Mouse (Mus musculus) liver, adult 2 months (tissue): ENCODE measurements around the gene Dysf. TPM values are rescaled to one million over a fixed set of nuclear protein-coding genes. Genes with fewer than 3 reads are reported as not detected.

Experiments
- DNase-seq: peaks from one replicate; pipeline ENCODE4 v3.0.0-alpha.2; 2011; ENCODE audit warnings: low read depth, low spot score; ENCODE audit errors: extremely low read depth
- H3K27ac ChIP-seq: fragments of 200-500 bp; replicated peaks from 2 replicates; pipeline ENCODE4 v1.5.1; 2012; ENCODE audit warnings: low read depth, mild to moderate bottlenecking, control low read depth, inconsistent platforms, low read length; ENCODE audit not compliant: insufficient read depth
- H3K27me3 ChIP-seq: fragments of 200-500 bp; 2 replicates; pipeline ENCODE4 v1.6.1; 2012; ENCODE audit warnings: mild to moderate bottlenecking, moderate library complexity, low read length, inconsistent platforms; ENCODE audit not compliant: control insufficient read depth, insufficient read depth
- H3K36me3 ChIP-seq: fragments of 200-500 bp; 2 replicates; pipeline ENCODE4 v1.6.1; 2012; ENCODE audit warnings: low read length, inconsistent platforms; ENCODE audit not compliant: control insufficient read depth, insufficient read depth
- H3K4me1 ChIP-seq: fragments of 200-500 bp; 2 replicates; pipeline ENCODE4 v1.6.1; 2011; ENCODE audit warnings: low read length; ENCODE audit not compliant: control insufficient read depth, insufficient read depth
- H3K4me3 ChIP-seq: fragments of 200-500 bp; 2 replicates; pipeline ENCODE4 v1.5.1; 2011; ENCODE audit warnings: low read depth, mild to moderate bottlenecking, control low read depth, low read length, moderate library complexity; ENCODE audit not compliant: insufficient read depth
- H3K79me2 ChIP-seq: fragments of 200-500 bp; 2 replicates; pipeline ENCODE4 v1.6.1; 2012; ENCODE audit warnings: inconsistent platforms, mild to moderate bottlenecking, low read length, moderate library complexity; ENCODE audit not compliant: control insufficient read depth, insufficient read depth
- H3K9ac ChIP-seq: fragments of 200-500 bp; 2 replicates; pipeline ENCODE4 v1.6.1; 2012; ENCODE audit warnings: low read depth, mild to moderate bottlenecking, control low read depth, inconsistent platforms, low read length
- CTCF ChIP-seq: fragments of 200-500 bp; IDR thresholded peaks from 2 replicates; pipeline ENCODE4 v1.5.1; 2011; ENCODE audit warnings: low read depth, low read length, control low read depth
- POLR2A ChIP-seq: fragments of 200-500 bp; IDR thresholded peaks from 2 replicates; pipeline ENCODE4 v1.6.1; 2011; ENCODE audit warnings: low read length, control low read depth; ENCODE audit not compliant: insufficient read depth; ENCODE audit errors: extremely low read depth
- WGBS: fragments of 180-500 bp; shearing (Covaris S2); methylation state at CpG from one replicate; pipeline ENCODE4 v1.1.7; 2018; 5-methylcytosine and 5-hydroxymethylcytosine counted together
- polyA plus RNA-seq: library from polyadenylated mRNA; depleted of rRNA; stranded (reverse); fragments of >200 nt; gene quantifications from 2 replicates; pipeline ENCODE4 v1.2.3, GENCODE M21; 2012
- total RNA-seq: library from RNA; depleted of rRNA; stranded (reverse); fragments of >200 nt; gene quantifications from 2 replicates; pipeline ENCODE4 v1.2.3, GENCODE M21; 2014

Gene Dysf
- total and polyA plus RNA-seq, 2 experiments: 2.4 to 3.3 TPM

- 91% methylated on average over 7 of the region's 7 CpGs for WGBS
- Histone ChIP-seq H3K9ac (no peak overlapping the region), H3K4me1 (peaks cover 2% of the 10 kb centered on the region), H3K27ac (no peak overlapping the region), H3K4me3 (no peak overlapping the region), H3K79me2 (no peaks in the 10 kb centered on the region), H3K36me3 (no peaks in the 10 kb centered on the region), H3K27me3 (no peaks in the 10 kb centered on the region)
- DNase-seq: no peak
- no peak for TF ChIP-seq CTCF
Measured at GRCm38 (mm10) chr6:84211473-84211872, 203.1 kb downstream of the Dysf start.

GRCm38 (mm10) chr6:84213101-84213500, 204.7 kb downstream of the Dysf start:
- Histone ChIP-seq H3K36me3 (no peaks in the 10 kb centered on the region), H3K4me1 (peaks cover 2% of the 10 kb centered on the region), H3K27ac (no peak overlapping the region), H3K9ac (no peak overlapping the region), H3K79me2 (no peaks in the 10 kb centered on the region), H3K4me3 (no peak overlapping the region), H3K27me3 (no peaks in the 10 kb centered on the region)
- 35% methylated on average over 3 of the region's 3 CpGs for WGBS
- TF ChIP-seq POLR2A: no peak
- DNase-seq: peak; percentile 79

DNA sequence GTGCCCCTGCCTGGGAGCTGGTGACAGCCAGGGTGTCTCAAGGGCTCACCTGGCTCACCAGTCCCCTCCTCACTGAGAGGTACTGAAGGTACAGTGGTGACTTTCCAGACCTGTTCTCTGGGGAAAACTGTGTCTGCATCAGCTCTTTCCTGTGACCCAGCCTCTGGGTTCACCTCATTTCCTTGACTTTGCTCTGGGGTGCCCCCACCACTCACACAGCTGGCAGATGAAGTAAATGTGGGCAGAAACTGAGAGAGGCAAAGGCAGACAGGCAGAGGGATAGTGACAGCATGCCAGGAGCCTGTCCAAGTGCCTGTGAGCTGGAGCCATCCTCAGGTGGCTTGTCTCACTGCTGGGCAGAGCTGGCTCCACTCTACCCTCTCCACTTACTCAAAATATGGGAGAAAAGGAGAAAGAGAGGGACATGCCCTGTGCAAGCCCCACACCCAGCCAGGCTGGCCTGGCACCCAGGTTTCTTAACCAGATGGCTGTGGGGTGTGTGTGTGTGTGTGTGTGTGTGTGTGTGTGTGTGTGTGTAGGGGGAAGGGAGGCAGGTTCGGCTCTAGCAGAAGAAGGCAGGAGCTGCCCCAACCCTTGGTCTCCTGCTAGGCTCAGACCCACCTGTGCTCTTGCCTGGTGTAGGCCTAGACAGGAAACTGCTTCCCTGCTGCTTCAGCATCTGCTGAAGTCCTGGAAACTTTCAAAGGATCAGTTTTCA, 209.0 kb downstream of the Dysf start:
- no peak for TF ChIP-seq CTCF
- TF ChIP-seq POLR2A: no peak
- peaks cover 2% of the 10 kb centered on the region for H3K4me1 ChIP-seq
- H3K27ac ChIP-seq: no peak overlapping the region
- no peaks in the 10 kb centered on the region for H3K27me3 ChIP-seq
- H3K9ac ChIP-seq: no peak overlapping the region
- no peaks in the 10 kb centered on the region for H3K36me3 ChIP-seq
- WGBS: 56% methylated on average over 1 of the region's 1 CpGs
- no peaks in the 10 kb centered on the region for H3K79me2 ChIP-seq
- no peak overlapping the region for H3K4me3 ChIP-seq
- DNase-seq: no peak

DNA sequence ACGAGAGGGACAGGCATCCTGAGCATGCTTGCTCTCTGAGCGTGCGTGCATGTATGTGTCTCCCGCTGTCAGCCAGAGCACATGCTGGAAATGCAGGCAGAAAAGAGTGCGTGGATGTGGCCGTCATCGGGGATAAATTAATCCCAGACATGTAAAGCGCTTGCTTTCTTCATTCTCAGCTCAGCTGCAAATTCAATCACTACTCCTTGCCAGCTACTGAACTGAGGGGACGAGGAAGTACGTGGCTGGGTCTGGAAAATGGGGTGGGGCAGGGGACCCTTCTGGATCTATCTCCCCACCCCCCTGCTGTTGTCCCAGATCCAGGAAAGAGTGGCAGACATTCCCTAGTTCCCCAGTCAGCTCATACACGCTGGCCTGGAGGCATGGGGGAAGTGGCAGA, 210.7 kb downstream of the Dysf start:
- no peak for TF ChIP-seq CTCF
- TF ChIP-seq POLR2A: no peak
- Histone ChIP-seq H3K79me2 (no peaks in the 10 kb centered on the region), H3K27me3 (no peaks in the 10 kb centered on the region), H3K9ac (no peak overlapping the region), H3K36me3 (no peaks in the 10 kb centered on the region), H3K27ac (no peak overlapping the region), H3K4me1 (no peaks in the 10 kb centered on the region), H3K4me3 (no peak overlapping the region)
- WGBS: 86% methylated on average over 11 of the region's 11 CpGs
- no peak for DNase-seq

DNA sequence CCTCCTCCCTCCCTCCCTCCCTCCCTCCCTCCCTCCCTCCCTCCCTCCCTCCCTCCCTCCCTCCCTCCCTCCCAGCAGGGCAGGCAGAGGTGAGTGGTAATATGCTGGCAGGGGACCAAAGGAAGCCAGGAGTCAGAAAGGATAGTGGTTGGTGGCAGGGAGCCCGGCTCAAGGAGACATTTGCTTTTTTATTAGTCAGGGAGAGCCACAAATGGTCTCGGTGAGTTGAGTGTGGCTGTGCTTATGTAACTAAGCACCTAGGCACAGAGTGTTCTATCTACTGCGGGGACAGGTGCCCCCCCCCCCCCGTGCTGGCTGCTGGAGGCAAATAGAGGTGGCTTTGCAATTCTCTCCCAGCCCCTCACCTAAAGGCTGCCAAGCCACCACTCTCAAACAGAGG, 216.5 kb downstream of the Dysf start:
- WGBS: 3% methylated on average over 4 of the region's 4 CpGs
- Histone ChIP-seq H3K27ac (peak overlapping the region; percentile 85), H3K4me1 (peaks cover 8% of the 10 kb centered on the region), H3K4me3 (no peak overlapping the region), H3K27me3 (no peaks in the 10 kb centered on the region), H3K36me3 (no peaks in the 10 kb centered on the region), H3K79me2 (no peaks in the 10 kb centered on the region), H3K9ac (peak overlapping the region; percentile 20; the same call in 1 of the 2 replicates)
- TF ChIP-seq POLR2A: no peak
- TF ChIP-seq CTCF: no peak
- peak; percentile 81 for DNase-seq

- Histone ChIP-seq H3K4me3 (no peak overlapping the region), H3K27ac (peak overlapping the region; percentile 85), H3K4me1 (peaks cover 8% of the 10 kb centered on the region), H3K9ac (peak overlapping the region; percentile 20; the same call in 1 of the 2 replicates), H3K79me2 (no peaks in the 10 kb centered on the region), H3K36me3 (no peaks in the 10 kb centered on the region), H3K27me3 (no peaks in the 10 kb centered on the region)
- peak; percentile 96 for DNase-seq
- TF ChIP-seq POLR2A (no peak), CTCF (no peak)
- 22% methylated on average over 6 of the region's 6 CpGs for WGBS
Measured at GRCm38 (mm10) chr6:84225587-84225986, 217.2 kb downstream of the Dysf start.
